Mouse (Mus musculus): ENCODE data around the gene Lysmd3.
"Not testable (repeated sequence)": the region's sequence is repeated elsewhere in the genome, so short reads cannot be mapped to it uniquely, and the experiment has no call there.

Lysmd3 gene

GRCm38 (mm10) chr13:81657351-81658052, at the start of gene Lysmd3:
TSS of gene Lysmd3 (plus strand) at chr13:81657663.
- peak; percentile 96 for DNase-seq

GRCm38 (mm10) chr13:81610349-81610748, 47.1 kb upstream of the Lysmd3 start:
- no peak for DNase-seq

GRCm38 (mm10) chr13:81627861-81628260, 29.6 kb upstream of the Lysmd3 start:
- DNase-seq: not testable (repeated sequence)

- peak; percentile 53 for DNase-seq
Observed at GRCm38 (mm10) chr13:81628631-81629190, 28.8 kb upstream of the Lysmd3 start.

GRCm38 (mm10) chr13:81629395-81629794, 28.1 kb upstream of the Lysmd3 start:
- DNase-seq: peak; percentile 93

GRCm38 (mm10) chr13:81630566-81630965, 26.9 kb upstream of the Lysmd3 start:
- peak; percentile 40 for DNase-seq

GRCm38 (mm10) chr13:81632720-81633415, 24.6 kb upstream of the Lysmd3 start, which contains the start of gene Adgrv1:
TSS of gene Adgrv1 (minus strand) at chr13:81633154.
- DNase-seq: peak; percentile 99

GRCm38 (mm10) chr13:81639624-81640023, 17.8 kb upstream of the Lysmd3 start:
- no peak for DNase-seq

- DNase-seq: no peak
Observed at GRCm38 (mm10) chr13:81640881-81641280, 16.6 kb upstream of the Lysmd3 start.

- DNase-seq: peak; percentile 78
Observed at GRCm38 (mm10) chr13:81641289-81642045, 16.0 kb upstream of the Lysmd3 start.

GRCm38 (mm10) chr13:81642491-81643149, 14.8 kb upstream of the Lysmd3 start:
- no peak for DNase-seq

GRCm38 (mm10) chr13:81644047-81644565, 13.4 kb upstream of the Lysmd3 start:
- DNase-seq: no peak

GRCm38 (mm10) chr13:81646348-81646747, 11.1 kb upstream of the Lysmd3 start:
- DNase-seq: no peak

- not testable (repeated sequence) for DNase-seq
Observed at GRCm38 (mm10) chr13:81650382-81650781, 7.1 kb upstream of the Lysmd3 start.

GRCm38 (mm10) chr13:81656091-81656850, 1.2 kb upstream of the Lysmd3 start:
- DNase-seq: peak; percentile 49

- DNase-seq: no peak
Observed at GRCm38 (mm10) chr13:81657008-81657350, 484 bp upstream of the Lysmd3 start.

GRCm38 (mm10) chr13:81658053-81658752, 740 bp downstream of the Lysmd3 start:
- DNase-seq: no peak

GRCm38 (mm10) chr13:81663566-81664330, 6.3 kb downstream of the Lysmd3 start:
- DNase-seq: no peak

GRCm38 (mm10) chr13:81664331-81664698, 6.9 kb downstream of the Lysmd3 start:
- DNase-seq: no peak

- no peak for DNase-seq
Observed at GRCm38 (mm10) chr13:81667713-81668112, 10.2 kb downstream of the Lysmd3 start.

Data from retina, postnatal 1 day (tissue).